Mouse (Mus musculus): ENCODE data around the gene Wdpcp. TPM values are rescaled to one million over a fixed set of nuclear protein-coding genes. Genes with fewer than 3 reads are reported as not detected.

Wdpcp gene
- polyA plus RNA-seq, 1 experiment from 2014 or later = 0.74 TPM

DNA sequence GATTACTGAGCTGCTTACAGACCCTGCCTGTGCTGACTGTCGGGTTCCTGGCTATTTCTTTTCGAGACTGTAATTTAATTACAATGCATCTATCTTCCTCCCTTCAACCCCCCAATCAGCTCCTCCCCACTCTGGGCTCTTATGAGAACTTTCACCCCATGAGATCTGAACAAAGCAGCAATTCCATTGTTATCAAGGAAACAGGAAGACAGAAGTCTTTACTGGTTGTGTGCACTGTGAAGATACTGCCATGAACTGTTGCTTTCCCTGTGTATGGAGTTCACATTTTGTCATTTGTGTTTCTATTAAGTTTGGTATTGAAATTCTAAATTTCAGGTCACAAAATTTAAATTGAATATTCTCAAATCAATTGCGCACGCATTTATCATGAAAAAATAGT is 177.5 kb downstream of the Wdpcp start:
- H3K4me2 ChIP-seq (ENCODE audit: low read depth, low read length) = no peak overlapping the region
- H3K27ac ChIP-seq (ENCODE audit: low read length) = no peak overlapping the region
- 46% methylated on average over 4 of the region's 4 CpGs for WGBS (ENCODE audit: insufficient replicate concordance)
- no peak overlapping the region for H3K4me3 ChIP-seq (ENCODE audit: low read depth, low read length)
- H3K4me1 ChIP-seq (ENCODE audit: control insufficient read depth, low read depth, low read length) = no peaks in the 10 kb centered on the region
- H3K9ac ChIP-seq (ENCODE audit: low read depth, low read length) = no peak overlapping the region
- no peaks in the 10 kb centered on the region for H3K27me3 ChIP-seq (ENCODE audit: control insufficient read depth, insufficient read depth, low read depth, low read length)
- H3K36me3 ChIP-seq (ENCODE audit: control insufficient read depth, insufficient read depth) = no peaks in the 10 kb centered on the region
- no peaks in the 10 kb centered on the region for H3K9me3 ChIP-seq (replicated peaks; ENCODE audit: control insufficient read depth, low read length)
- ATAC-seq (ENCODE audit: low read depth) = no peak

DNA sequence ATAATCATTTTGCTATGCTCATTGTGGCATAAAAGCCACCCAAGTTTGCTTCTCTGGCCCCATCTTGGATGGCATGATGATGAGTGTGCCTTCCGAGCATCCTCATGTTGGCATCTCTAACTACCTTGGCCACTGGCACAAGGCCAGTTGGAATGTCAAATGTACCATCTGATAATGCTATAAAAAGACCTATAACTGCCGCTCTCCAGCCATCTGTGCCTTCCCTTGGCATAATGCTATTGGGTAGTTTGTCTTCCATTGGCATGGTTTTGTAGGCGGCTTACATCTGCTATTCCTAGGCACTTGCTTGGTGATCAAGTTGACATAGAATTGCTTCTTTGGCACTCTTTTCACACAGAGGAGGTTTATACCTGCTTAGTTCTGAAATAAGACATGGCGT is 191.2 kb downstream of the Wdpcp start:
- no peaks in the 10 kb centered on the region for H3K9me3 ChIP-seq (replicated peaks; ENCODE audit: control insufficient read depth, low read length)
- no peaks in the 10 kb centered on the region for H3K27me3 ChIP-seq (ENCODE audit: control insufficient read depth, insufficient read depth, low read depth, low read length)
- no peak overlapping the region for H3K4me3 ChIP-seq (ENCODE audit: low read depth, low read length)
- no peak overlapping the region for H3K9ac ChIP-seq (ENCODE audit: low read depth, low read length)
- ATAC-seq (ENCODE audit: low read depth) = no peak
- H3K27ac ChIP-seq (ENCODE audit: low read length) = no peak overlapping the region
- 68% methylated on average over 4 of the region's 4 CpGs for WGBS (ENCODE audit: insufficient replicate concordance)
- no peak overlapping the region for H3K4me2 ChIP-seq (ENCODE audit: low read depth, low read length)
- no peaks in the 10 kb centered on the region for H3K4me1 ChIP-seq (ENCODE audit: control insufficient read depth, low read depth, low read length)
- no peaks in the 10 kb centered on the region for H3K36me3 ChIP-seq (ENCODE audit: control insufficient read depth, insufficient read depth)

DNA sequence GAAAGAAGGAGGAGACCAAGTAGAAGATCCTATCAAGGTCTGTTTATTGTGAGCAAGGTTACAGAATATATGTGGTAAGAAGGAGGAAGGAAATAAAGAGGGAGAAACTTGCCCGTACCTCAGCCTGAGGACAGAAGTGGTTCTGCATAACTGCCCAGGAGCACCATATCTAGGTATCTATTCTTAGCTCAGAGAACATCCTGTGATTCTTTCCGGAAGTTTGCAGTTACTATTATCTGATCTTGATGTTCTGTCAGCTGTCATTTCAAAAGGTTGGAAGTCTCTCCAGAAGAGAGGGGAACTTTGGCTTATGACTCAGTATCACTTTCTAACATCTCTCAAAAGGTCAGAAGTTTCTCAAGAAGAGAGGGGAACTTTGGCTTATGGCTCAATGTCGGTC is 216.8 kb downstream of the Wdpcp start:
- no peaks in the 10 kb centered on the region for H3K27me3 ChIP-seq (ENCODE audit: control insufficient read depth, insufficient read depth, low read depth, low read length)
- no peak for ATAC-seq (ENCODE audit: low read depth)
- no peak overlapping the region for H3K27ac ChIP-seq (ENCODE audit: low read length)
- no peaks in the 10 kb centered on the region for H3K36me3 ChIP-seq (ENCODE audit: control insufficient read depth, insufficient read depth)
- no peak overlapping the region for H3K4me3 ChIP-seq (ENCODE audit: low read depth, low read length)
- no peaks in the 10 kb centered on the region for H3K9me3 ChIP-seq (replicated peaks; ENCODE audit: control insufficient read depth, low read length)
- WGBS (ENCODE audit: insufficient replicate concordance) = 32% methylated on average over 3 of the region's 3 CpGs
- H3K4me2 ChIP-seq (ENCODE audit: low read depth, low read length) = no peak overlapping the region
- no peaks in the 10 kb centered on the region for H3K4me1 ChIP-seq (ENCODE audit: control insufficient read depth, low read depth, low read length)
- H3K9ac ChIP-seq (ENCODE audit: low read depth, low read length) = no peak overlapping the region

DNA sequence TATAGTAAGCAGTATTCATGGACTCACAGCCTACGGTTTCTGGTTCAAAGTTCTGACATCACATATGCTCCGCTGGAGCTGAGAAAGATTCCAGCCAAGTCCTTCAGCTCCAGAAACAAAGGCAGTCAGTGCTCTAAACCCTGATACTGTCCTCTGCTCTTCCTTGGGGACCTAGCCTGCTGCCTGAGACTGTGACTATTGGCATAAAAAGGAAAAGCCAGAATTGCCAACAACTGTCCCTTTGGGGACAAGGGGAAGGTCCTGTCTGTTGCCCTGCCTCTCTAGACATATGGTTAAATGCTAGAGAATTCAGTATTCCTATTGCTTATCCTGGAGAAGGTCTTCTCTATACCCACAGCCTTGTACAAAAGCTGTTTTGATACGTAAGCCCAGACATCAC is 252.9 kb downstream of the Wdpcp start:
- H3K4me3 ChIP-seq (ENCODE audit: low read depth, low read length) = no peak overlapping the region
- H3K36me3 ChIP-seq (ENCODE audit: control insufficient read depth, insufficient read depth) = no peaks in the 10 kb centered on the region
- ATAC-seq (ENCODE audit: low read depth) = no peak
- no peaks in the 10 kb centered on the region for H3K27me3 ChIP-seq (ENCODE audit: control insufficient read depth, insufficient read depth, low read depth, low read length)
- H3K9me3 ChIP-seq (replicated peaks; ENCODE audit: control insufficient read depth, low read length) = no peaks in the 10 kb centered on the region
- H3K27ac ChIP-seq (ENCODE audit: low read length) = no peak overlapping the region
- H3K4me1 ChIP-seq (ENCODE audit: control insufficient read depth, low read depth, low read length) = no peaks in the 10 kb centered on the region
- WGBS (ENCODE audit: insufficient replicate concordance) = 72% methylated on average over 3 of the region's 3 CpGs
- H3K9ac ChIP-seq (ENCODE audit: low read depth, low read length) = no peak overlapping the region
- H3K4me2 ChIP-seq (ENCODE audit: low read depth, low read length) = no peak overlapping the region

DNA sequence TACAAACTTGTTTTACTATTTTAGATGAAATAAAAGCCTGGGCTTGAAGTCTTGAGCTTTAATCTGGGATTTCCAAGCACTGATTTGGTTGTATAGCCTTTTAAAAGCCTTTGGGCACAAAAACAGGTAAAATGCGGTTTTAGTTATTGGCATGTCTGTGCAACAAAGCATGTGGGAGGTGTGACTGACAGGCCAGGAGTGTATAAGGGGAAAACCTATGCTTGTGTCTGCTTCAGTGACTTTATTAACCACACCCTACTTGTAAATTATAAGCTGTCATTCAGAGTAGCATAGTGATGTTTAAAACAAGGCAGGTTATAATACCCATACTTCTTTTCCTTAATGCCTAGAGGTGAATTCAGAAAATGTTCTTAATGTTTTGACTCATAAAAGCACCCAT is 254.5 kb downstream of the Wdpcp start:
- WGBS (ENCODE audit: insufficient replicate concordance) = 68% methylated on average over 1 of the region's 1 CpGs
- Histone ChIP-seq H3K4me3 (ENCODE audit: low read depth, low read length) (no peak overlapping the region), H3K9ac (ENCODE audit: low read depth, low read length) (no peak overlapping the region), H3K27me3 (ENCODE audit: control insufficient read depth, insufficient read depth, low read depth, low read length) (no peaks in the 10 kb centered on the region), H3K4me1 (ENCODE audit: control insufficient read depth, low read depth, low read length) (no peaks in the 10 kb centered on the region), H3K36me3 (ENCODE audit: control insufficient read depth, insufficient read depth) (no peaks in the 10 kb centered on the region), H3K27ac (ENCODE audit: low read length) (no peak overlapping the region), H3K9me3 (replicated peaks; ENCODE audit: control insufficient read depth, low read length) (no peaks in the 10 kb centered on the region), H3K4me2 (ENCODE audit: low read depth, low read length) (no peak overlapping the region)
- ATAC-seq (ENCODE audit: low read depth) = no peak

DNA sequence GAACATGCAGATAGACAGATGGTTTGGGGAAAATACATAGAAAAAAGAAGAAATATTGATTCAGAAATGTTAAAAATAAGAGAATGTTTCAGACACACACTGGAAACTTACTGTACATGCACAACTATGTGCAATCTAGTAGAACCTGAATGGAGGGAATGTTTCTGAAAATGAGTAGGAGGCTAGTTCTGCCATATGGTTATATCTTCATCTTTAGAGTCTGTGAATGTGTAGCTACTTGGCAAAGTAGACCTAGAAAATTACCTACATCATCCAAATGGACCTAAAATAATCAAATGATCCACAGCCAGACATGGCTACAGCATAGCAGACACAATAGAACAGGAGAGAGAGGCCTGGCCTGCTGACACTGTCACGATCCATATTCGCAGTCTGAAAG is 275.0 kb downstream of the Wdpcp start:
- H3K4me2 ChIP-seq (ENCODE audit: low read depth, low read length) = no peak overlapping the region
- ATAC-seq (ENCODE audit: low read depth) = no peak
- H3K4me3 ChIP-seq (ENCODE audit: low read depth, low read length) = no peak overlapping the region
- H3K9ac ChIP-seq (ENCODE audit: low read depth, low read length) = no peak overlapping the region
- H3K27ac ChIP-seq (ENCODE audit: low read length) = no peak overlapping the region
- 68% methylated on average over 2 of the region's 2 CpGs for WGBS (ENCODE audit: insufficient replicate concordance)
- H3K9me3 ChIP-seq (replicated peaks; ENCODE audit: control insufficient read depth, low read length) = no peaks in the 10 kb centered on the region
- H3K36me3 ChIP-seq (ENCODE audit: control insufficient read depth, insufficient read depth) = no peaks in the 10 kb centered on the region
- no peaks in the 10 kb centered on the region for H3K27me3 ChIP-seq (ENCODE audit: control insufficient read depth, insufficient read depth, low read depth, low read length)
- no peaks in the 10 kb centered on the region for H3K4me1 ChIP-seq (ENCODE audit: control insufficient read depth, low read depth, low read length)

DNA sequence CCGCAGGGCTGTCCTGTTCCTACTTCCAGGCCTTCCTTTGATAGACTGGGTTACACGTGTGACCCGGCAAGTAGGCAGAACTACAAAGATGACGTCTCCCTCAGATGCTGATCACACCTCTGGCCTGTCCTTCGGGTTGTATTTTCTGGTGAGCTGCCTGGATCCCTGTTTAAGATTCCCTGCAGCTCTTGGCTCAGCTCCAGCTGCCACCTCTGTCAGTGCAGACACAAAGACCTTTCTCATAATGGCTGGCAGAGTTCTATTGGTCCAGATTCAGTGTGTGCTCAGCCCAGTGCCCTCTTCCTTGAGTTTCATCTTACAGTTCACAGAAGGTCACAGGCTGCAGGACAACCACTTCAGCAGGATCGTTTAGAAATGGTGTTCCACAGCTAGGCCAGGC is 292.0 kb downstream of the Wdpcp start:
- no peaks in the 10 kb centered on the region for H3K36me3 ChIP-seq (ENCODE audit: control insufficient read depth, insufficient read depth)
- no peak for ATAC-seq (ENCODE audit: low read depth)
- H3K4me1 ChIP-seq (ENCODE audit: control insufficient read depth, low read depth, low read length) = no peaks in the 10 kb centered on the region
- H3K9ac ChIP-seq (ENCODE audit: low read depth, low read length) = no peak overlapping the region
- H3K9me3 ChIP-seq (replicated peaks; ENCODE audit: control insufficient read depth, low read length) = no peaks in the 10 kb centered on the region
- no peak overlapping the region for H3K27ac ChIP-seq (ENCODE audit: low read length)
- 48% methylated on average over 6 of the region's 6 CpGs for WGBS (ENCODE audit: insufficient replicate concordance)
- H3K4me2 ChIP-seq (ENCODE audit: low read depth, low read length) = no peak overlapping the region
- H3K27me3 ChIP-seq (ENCODE audit: control insufficient read depth, insufficient read depth, low read depth, low read length) = no peaks in the 10 kb centered on the region
- H3K4me3 ChIP-seq (ENCODE audit: low read depth, low read length) = no peak overlapping the region

DNA sequence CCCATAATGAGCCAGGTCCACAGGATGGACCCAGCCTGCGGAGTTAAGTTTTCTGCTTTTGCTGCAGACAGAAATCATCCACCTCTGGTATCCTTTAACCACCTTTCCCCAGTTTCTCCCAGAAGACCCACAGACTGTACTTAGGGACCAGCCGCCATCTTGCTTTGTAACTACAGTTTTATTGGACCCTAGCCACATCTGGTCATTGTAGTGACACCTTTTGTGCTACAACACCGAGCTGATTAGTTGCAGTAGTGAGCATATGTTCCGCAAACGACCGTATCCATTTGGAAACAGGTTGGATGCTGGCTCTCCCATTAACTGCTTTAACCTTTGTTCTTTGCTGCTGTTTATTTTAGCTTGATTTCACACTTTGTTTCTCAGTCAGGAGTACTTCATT is 292.5 kb downstream of the Wdpcp start:
- no peaks in the 10 kb centered on the region for H3K4me1 ChIP-seq (ENCODE audit: control insufficient read depth, low read depth, low read length)
- no peak overlapping the region for H3K9ac ChIP-seq (ENCODE audit: low read depth, low read length)
- no peak overlapping the region for H3K27ac ChIP-seq (ENCODE audit: low read length)
- H3K27me3 ChIP-seq (ENCODE audit: control insufficient read depth, insufficient read depth, low read depth, low read length) = no peaks in the 10 kb centered on the region
- H3K4me2 ChIP-seq (ENCODE audit: low read depth, low read length) = no peak overlapping the region
- H3K9me3 ChIP-seq (replicated peaks; ENCODE audit: control insufficient read depth, low read length) = no peaks in the 10 kb centered on the region
- ATAC-seq (ENCODE audit: low read depth) = no peak
- H3K4me3 ChIP-seq (ENCODE audit: low read depth, low read length) = no peak overlapping the region
- H3K36me3 ChIP-seq (ENCODE audit: control insufficient read depth, insufficient read depth) = no peaks in the 10 kb centered on the region
- WGBS (ENCODE audit: insufficient replicate concordance) = 68% methylated on average over 6 of the region's 6 CpGs

DNA sequence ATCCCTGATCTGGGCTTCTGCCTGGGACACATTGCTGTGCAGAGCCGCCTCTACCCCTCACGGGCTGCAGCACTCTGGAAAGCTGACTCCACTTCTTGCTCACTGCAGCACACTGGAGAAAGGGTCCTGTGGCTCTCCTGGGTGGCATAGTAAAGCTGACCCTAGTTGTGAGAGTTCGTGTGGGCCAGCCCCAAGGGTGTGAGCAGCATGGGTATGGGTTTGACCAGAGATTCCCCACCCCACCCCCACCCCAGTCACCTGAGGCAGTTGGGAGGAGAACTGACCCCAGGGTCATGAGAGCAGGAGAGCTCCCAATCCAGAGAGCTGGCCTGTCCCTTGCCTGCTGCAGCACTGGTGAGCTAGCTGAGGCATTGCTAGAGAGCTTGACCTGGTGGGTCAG is 296.6 kb downstream of the Wdpcp start:
- Histone ChIP-seq H3K4me2 (ENCODE audit: low read depth, low read length) (no peak overlapping the region), H3K27ac (ENCODE audit: low read length) (no peak overlapping the region), H3K4me1 (ENCODE audit: control insufficient read depth, low read depth, low read length) (no peaks in the 10 kb centered on the region), H3K9ac (ENCODE audit: low read depth, low read length) (no peak overlapping the region), H3K36me3 (ENCODE audit: control insufficient read depth, insufficient read depth) (no peaks in the 10 kb centered on the region), H3K9me3 (replicated peaks; ENCODE audit: control insufficient read depth, low read length) (no peaks in the 10 kb centered on the region), H3K27me3 (ENCODE audit: control insufficient read depth, insufficient read depth, low read depth, low read length) (no peaks in the 10 kb centered on the region), H3K4me3 (ENCODE audit: low read depth, low read length) (no peak overlapping the region)
- no peak for ATAC-seq (ENCODE audit: low read depth)
- 55% methylated on average over 3 of the region's 3 CpGs for WGBS (ENCODE audit: insufficient replicate concordance)

DNA sequence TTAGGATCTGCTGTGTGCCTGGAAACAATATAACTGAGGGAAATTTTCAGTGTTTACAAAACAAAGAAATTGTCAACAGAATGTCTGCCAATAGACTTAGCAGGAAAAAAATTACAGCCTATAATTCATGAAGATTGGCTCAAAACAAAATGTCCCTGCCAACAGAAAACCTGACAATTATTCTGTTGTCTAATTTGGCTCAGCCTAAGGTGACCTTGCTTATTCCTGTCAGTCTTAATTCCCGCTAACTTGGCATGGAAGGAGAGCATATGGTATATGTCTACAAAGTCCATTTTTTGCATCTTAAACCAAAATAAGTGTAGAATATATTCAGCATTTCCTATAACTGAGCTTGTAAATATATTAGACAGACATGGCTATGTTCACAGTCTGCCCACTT is 298.8 kb downstream of the Wdpcp start:
- Histone ChIP-seq H3K36me3 (ENCODE audit: control insufficient read depth, insufficient read depth) (no peaks in the 10 kb centered on the region), H3K27me3 (ENCODE audit: control insufficient read depth, insufficient read depth, low read depth, low read length) (no peaks in the 10 kb centered on the region), H3K9ac (ENCODE audit: low read depth, low read length) (no peak overlapping the region), H3K27ac (ENCODE audit: low read length) (no peak overlapping the region), H3K9me3 (replicated peaks; ENCODE audit: control insufficient read depth, low read length) (no peaks in the 10 kb centered on the region), H3K4me3 (ENCODE audit: low read depth, low read length) (no peak overlapping the region), H3K4me1 (ENCODE audit: control insufficient read depth, low read depth, low read length) (no peaks in the 10 kb centered on the region), H3K4me2 (ENCODE audit: low read depth, low read length) (no peak overlapping the region)
- no peak for ATAC-seq (ENCODE audit: low read depth)
- WGBS (ENCODE audit: insufficient replicate concordance) = 63% methylated on average over 1 of the region's 1 CpGs
